Mouse (Mus musculus) G1E (cell line): ENCODE measurements around the gene Mymk. TPM values are rescaled to one million over a fixed set of nuclear protein-coding genes. Genes with fewer than 3 reads are reported as not detected.

Experiments
- ATAC-seq: 2 replicates; pipeline ENCODE4 v1.8.0; 2016; ENCODE audit warnings: mild to moderate bottlenecking; ENCODE audit not compliant: insufficient number of reproducible peaks, poor library complexity, low FRiP score, severe bottlenecking; ENCODE audit errors: extremely low read depth
- DNase-seq: peaks from one replicate; pipeline ENCODE4 v3.0.0; 2012; ENCODE audit warnings: low spot score
- H3K27me3 ChIP-seq: 2 replicates; pipeline ENCODE4 v1.6.1; 2012; ENCODE audit warnings: mild to moderate bottlenecking, low read length, inconsistent platforms; ENCODE audit not compliant: insufficient read depth
- H3K36me3 ChIP-seq: replicated peaks from 2 replicates; pipeline ENCODE3; 2012; ENCODE audit warnings: mild to moderate bottlenecking, inconsistent platforms
- H3K4me1 ChIP-seq: 2 replicates; pipeline ENCODE4 v1.6.1; 2012; ENCODE audit warnings: low read depth, low read length, inconsistent platforms, mixed read lengths; ENCODE audit not compliant: insufficient read depth
- H3K4me3 ChIP-seq: 2 replicates; pipeline ENCODE4 v1.5.1; 2012; ENCODE audit warnings: low read depth, mild to moderate bottlenecking, inconsistent platforms, low read length, moderate library complexity, mixed read lengths
- H3K9me3 ChIP-seq: replicated peaks from 2 replicates; pipeline ENCODE4 v1.6.1; 2012; ENCODE audit warnings: inconsistent platforms
- CTCF ChIP-seq: IDR thresholded peaks from 2 replicates; pipeline ENCODE4 v1.5.1; 2012; ENCODE audit warnings: low read depth, low read length, inconsistent platforms, mixed read lengths
- GATA1 ChIP-seq: IDR thresholded peaks from 2 replicates; pipeline ENCODE4 v1.6.1; 2012; ENCODE audit warnings: borderline replicate concordance, low read length, inconsistent platforms, mixed read lengths
- GATA2 ChIP-seq: IDR thresholded peaks from 2 replicates; pipeline ENCODE4 v1.6.1; 2012; ENCODE audit warnings: low read depth, low read length, inconsistent platforms, borderline replicate concordance
- POLR2AphosphoS5 ChIP-seq: IDR thresholded peaks from 2 replicates; pipeline ENCODE4 v1.6.1; 2012; ENCODE audit warnings: low read depth, low read length, inconsistent platforms; ENCODE audit not compliant: insufficient replicate concordance
- TAL1 ChIP-seq: conservative IDR thresholded peaks from 2 replicates; pipeline ENCODE4 v1.6.1; 2012; ENCODE audit warnings: low read depth, low read length, inconsistent platforms, mixed read lengths
- polyA plus RNA-seq: library from polyadenylated mRNA; stranded (reverse); fragments of >175 nt; gene quantifications from 2 replicates; pipeline ENCODE4 v1.2.3, GENCODE M21; 2012
- total RNA-seq, 2 experiments: library from RNA; stranded (forward) in 1 of 2; stranded (reverse) in 1 of 2; fragments of 200-1000 nt in 1 of 2; fragments of >200 nt in 1 of 2; fragmentation: Nextera tagmentation in 1 of 2; gene quantifications; 2 replicates each; pipeline ENCODE4 v1.2.3; 2014 to 2017

Gene Mymk
- total and polyA plus RNA-seq, 3 experiments: 0.27 TPM; not detected in 2

DNA sequence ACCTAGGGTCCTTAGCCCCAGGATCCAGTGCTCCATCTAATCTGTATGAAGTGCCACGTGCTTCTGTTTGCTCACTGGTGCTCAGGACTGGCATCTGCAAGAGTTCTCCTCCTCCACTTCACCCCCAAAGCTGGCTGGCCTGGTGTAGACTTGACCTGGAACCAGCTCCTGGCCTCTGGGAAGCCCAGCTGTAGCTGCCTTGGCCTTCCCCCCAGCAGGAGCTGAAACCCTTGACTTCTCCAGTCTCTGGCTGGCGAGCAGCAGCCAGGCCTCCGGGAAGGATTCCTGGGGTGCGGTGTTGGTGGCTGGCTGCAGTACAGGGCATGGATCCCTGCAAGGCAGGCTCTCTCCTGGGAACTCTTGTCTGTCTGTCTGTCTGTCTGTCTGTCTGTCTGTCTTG lies 27.8 kb downstream of the Mymk start:
- TF ChIP-seq GATA2: no peak
- no peak for TF ChIP-seq GATA1
- no peak for TF ChIP-seq CTCF
- no peak for TF ChIP-seq TAL1
- H3K9me3 ChIP-seq: no peaks in the 10 kb centered on the region
- no peaks in the 10 kb centered on the region for H3K4me1 ChIP-seq
- no peak for DNase-seq
- no peak overlapping the region for H3K4me3 ChIP-seq
- ATAC-seq: no peak
- H3K27me3 ChIP-seq: peaks cover 44% of the 10 kb centered on the region
- no peaks in the 10 kb centered on the region for H3K36me3 ChIP-seq

DNA sequence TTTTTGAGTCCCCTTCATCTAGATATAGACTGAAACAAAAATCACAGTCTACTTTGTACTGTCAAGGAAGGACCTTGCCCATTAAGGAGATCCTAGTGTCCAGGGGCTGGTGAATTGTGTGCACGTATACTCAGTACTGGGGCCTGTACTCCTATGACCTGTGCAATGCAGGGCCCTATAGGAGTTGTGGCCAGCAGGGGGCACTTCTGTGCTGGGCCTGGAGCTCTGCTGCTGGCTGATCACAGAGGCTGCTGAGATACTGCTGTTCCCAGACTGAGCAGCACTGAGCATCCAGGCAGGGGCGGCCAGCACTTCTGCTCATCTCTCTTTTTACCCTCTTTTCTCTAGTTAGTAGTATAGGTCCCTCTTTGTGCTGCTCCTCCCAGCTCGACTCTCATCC lies 28.5 kb downstream of the Mymk start:
- Histone ChIP-seq H3K36me3 (no peaks in the 10 kb centered on the region), H3K4me1 (peaks cover 6% of the 10 kb centered on the region; the same call in 1 of the 2 replicates), H3K9me3 (no peaks in the 10 kb centered on the region), H3K4me3 (no peak overlapping the region), H3K27me3 (peaks cover 45% of the 10 kb centered on the region)
- ATAC-seq (no peak), DNase-seq (no peak)
- TF ChIP-seq GATA1: no peak
- TF ChIP-seq TAL1: no peak
- TF ChIP-seq POLR2AphosphoS5: no peak
- TF ChIP-seq CTCF: 0 out of 2 replicates have a peak, but pooled peaks have one; percentile 24
- no peak for TF ChIP-seq GATA2

DNA sequence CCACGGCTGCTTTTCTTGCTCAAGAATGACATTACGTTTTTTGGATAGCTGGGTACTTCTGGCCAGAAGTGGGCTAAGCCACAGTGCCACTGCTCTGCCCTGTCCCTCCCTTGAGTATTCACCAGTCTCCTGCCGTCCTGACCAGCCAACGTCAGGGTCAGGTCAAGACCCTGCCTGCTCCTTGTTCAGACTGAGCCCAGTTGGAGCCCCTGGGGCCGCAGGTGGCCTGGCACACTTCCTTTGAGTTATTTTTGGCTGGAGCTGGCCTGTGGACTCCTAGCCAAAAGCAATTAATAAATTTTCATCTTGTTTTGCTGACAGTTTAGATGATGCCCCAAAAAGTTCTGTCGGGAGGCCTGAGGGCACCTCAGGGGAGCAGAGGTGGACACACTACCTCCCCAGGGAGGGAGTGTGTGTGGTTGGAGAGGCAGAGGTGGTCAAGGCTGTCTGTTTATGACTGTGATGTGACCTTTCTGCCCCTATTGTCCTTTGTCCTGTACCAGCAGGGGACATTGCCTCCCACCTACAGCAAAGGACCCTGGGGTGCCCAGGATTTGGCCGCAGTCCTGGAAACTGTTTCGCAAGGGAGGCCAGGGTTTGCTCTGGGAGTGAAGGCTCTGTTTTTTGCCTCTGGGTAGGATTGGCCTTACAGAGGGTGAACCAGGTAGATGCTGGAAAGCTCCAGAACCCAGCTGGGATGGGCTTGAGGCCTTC lies 29.7 kb downstream of the Mymk start:
- Histone ChIP-seq H3K36me3 (no peaks in the 10 kb centered on the region), H3K27me3 (peaks cover 42% of the 10 kb centered on the region), H3K4me3 (no peak overlapping the region), H3K9me3 (no peaks in the 10 kb centered on the region), H3K4me1 (peaks cover 7% of the 10 kb centered on the region; the same call in 1 of the 2 replicates)
- TF ChIP-seq TAL1 (no peak), CTCF (no peak), GATA2 (no peak), POLR2AphosphoS5 (no peak), GATA1 (no peak)
- DNase-seq (no peak), ATAC-seq (no peak)

DNA sequence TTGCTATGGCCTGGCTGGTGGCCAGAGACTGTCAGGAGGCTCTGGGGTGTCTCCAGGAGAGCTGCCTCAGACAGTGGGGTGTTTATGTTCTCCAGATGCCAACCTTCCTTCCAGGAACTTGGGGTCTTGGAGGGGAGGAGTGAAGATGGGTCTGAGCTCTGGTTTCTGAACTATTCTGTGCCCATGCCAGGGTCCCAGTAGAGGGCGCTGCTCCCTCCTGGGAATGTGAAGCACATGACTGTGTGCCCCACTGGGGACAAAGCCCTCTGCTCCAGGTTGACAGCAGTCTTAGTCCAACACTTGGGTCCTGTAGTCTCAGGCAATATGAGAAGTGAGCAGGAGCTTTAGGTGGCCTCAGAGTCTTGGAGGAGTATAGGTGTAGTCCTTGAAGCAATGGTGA lies 32.7 kb downstream of the Mymk start:
- Histone ChIP-seq H3K4me3 (no peak overlapping the region), H3K9me3 (no peaks in the 10 kb centered on the region), H3K36me3 (no peaks in the 10 kb centered on the region), H3K27me3 (peaks cover 27% of the 10 kb centered on the region), H3K4me1 (peaks cover 7% of the 10 kb centered on the region; the same call in 1 of the 2 replicates)
- DNase-seq (no peak), ATAC-seq (no peak)
- TF ChIP-seq GATA1: no peak
- TF ChIP-seq CTCF: 0 out of 2 replicates have a peak, but pooled peaks have one; percentile 6

DNA sequence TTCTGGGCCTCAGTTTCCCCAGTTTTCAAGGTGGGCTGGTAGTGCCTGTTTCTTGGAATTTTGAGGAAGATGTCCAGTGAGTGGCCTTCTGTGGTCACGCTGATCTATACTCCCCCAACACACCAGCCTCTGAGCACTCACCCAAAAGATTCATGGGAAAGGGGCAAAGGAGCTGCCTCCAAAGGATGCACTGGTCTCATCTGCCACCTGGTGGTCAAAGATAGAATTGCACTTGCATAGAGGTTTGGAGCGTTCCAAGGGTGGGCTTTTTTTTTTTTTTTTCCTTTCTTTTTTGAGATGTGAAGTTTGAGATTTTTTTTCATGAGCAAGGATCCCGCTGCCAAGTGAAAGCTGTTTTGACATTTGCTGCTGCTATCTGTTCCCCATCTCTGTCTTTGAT lies 33.4 kb downstream of the Mymk start:
- Histone ChIP-seq H3K27me3 (peaks cover 23% of the 10 kb centered on the region), H3K4me3 (no peak overlapping the region), H3K4me1 (peaks cover 7% of the 10 kb centered on the region; the same call in 1 of the 2 replicates), H3K36me3 (no peaks in the 10 kb centered on the region), H3K9me3 (no peaks in the 10 kb centered on the region)
- TF ChIP-seq CTCF (peak; percentile 72), GATA2 (no peak)
- DNase-seq: peak; percentile 49
- no peak for ATAC-seq

DNA sequence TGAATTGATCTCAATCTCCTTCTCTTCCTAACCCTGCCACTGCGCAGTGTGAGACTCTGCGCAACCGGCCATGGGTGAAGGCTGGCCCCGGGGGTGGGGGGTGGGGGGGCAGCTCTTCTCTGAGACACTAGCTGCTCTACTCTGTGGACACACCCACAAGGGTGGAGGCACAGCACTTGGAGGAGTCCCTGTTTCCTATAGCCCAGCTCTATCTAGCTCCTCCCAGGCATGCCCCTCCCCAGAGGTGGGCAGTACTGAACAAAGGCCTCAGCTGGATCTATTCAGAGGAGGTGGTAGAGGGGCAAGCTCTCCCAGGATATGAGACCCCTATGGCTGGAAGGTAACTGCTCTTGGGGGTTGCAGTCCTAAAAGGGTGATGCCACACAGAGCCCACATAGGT lies 35.0 kb downstream of the Mymk start:
- Histone ChIP-seq H3K27me3 (peaks cover 21% of the 10 kb centered on the region), H3K4me1 (peaks cover 7% of the 10 kb centered on the region; the same call in 1 of the 2 replicates), H3K9me3 (no peaks in the 10 kb centered on the region), H3K4me3 (no peak overlapping the region), H3K36me3 (no peaks in the 10 kb centered on the region)
- TF ChIP-seq TAL1 (no peak), CTCF (no peak), GATA2 (no peak), GATA1 (no peak), POLR2AphosphoS5 (no peak)
- ATAC-seq (no peak), DNase-seq (no peak)
